In the genomic region with DNA sequence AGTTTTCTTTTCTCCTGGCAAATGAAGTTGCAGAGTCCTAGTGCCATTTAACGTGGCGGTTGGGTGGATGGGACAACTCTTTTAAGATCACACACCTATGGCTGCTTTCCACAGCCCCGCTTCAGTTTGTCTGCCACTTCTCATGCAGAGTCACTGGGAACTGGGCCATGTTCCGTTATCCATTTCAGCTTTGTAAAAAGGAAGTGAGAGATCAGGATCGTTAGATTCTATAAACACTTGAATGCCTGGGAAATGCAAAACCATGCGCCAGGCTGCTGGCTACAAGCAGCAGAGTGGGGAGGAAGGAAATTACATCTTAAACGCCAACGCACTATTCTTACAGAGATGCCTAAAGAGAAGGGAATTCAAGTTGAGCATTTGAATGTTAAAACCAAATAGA, we compare ENCODE assay signal across 10 mouse cellular contexts.
DNase-seq lines count a peak whose midpoint lies in the region; ATAC-seq lines count a peak whose summit lies in the region.
"Had no signal": no experiment of that assay in that cellular context is flagged by ENCODE, and none has a peak within 500 bp of the region (broad histone marks: within the 10 kb centered on the region; RNA-seq: fewer than 3 reads in every experiment).

No protein-coding gene starts in this region.

- ATAC-seq in heart, embryonic 13.5 days (ENCODE audit: extremely low read depth, insufficient number of reproducible peaks, low FRiP score, low TSS enrichment) = no peak
- no peak for ATAC-seq in embryonic facial prominence, embryonic 14.5 days (ENCODE audit: low read depth)
- no peak for ATAC-seq in limb, embryonic 15.5 days (ENCODE audit: insufficient number of reproducible peaks, low FRiP score, low TSS enrichment, low read depth)
- no peak for ATAC-seq in activated CD4-positive, CD25-positive, alpha-beta regulatory T cell, adult 4 months

- DNase-seq in heart, embryonic 10.5 days (ENCODE audit: low spot score) = no peak
- DNase-seq in R1 (ENCODE audit: low read depth, low spot score) = peak; percentile 56
- DNase-seq in embryonic facial prominence, embryonic 14.5 days (ENCODE audit: low spot score) = peak; percentile 73
- DNase-seq in natural killer cell, adult 2 months (ENCODE audit: low spot score in 2 of 2) = no peak
- DNase-seq in urinary bladder, adult 18-20 months (ENCODE audit: low spot score in 2 of 2) = no peak

- peak overlapping the region; percentile 32; the same call in 1 of the 2 replicates for H3K27ac ChIP-seq in heart, embryonic 13.5 days (replicated peaks)
- no peak overlapping the region for H3K27ac ChIP-seq in heart, embryonic 10.5 days
- peak overlapping the region; percentile 52; the same call in 1 of the 2 replicates for H3K27ac ChIP-seq in embryonic facial prominence, embryonic 14.5 days (replicated peaks; ENCODE audit: low read depth, low read length)
- peak overlapping the region; percentile 63 for H3K27ac ChIP-seq in limb, embryonic 15.5 days

- H3K36me3 ChIP-seq in heart, embryonic 13.5 days = no peaks in the 10 kb centered on the region
- H3K36me3 ChIP-seq in heart, embryonic 10.5 days = no peaks in the 10 kb centered on the region
- no peaks in the 10 kb centered on the region for H3K36me3 ChIP-seq in embryonic facial prominence, embryonic 14.5 days (ENCODE audit: control insufficient read depth, insufficient read depth, low read length)
- no peaks in the 10 kb centered on the region for H3K36me3 ChIP-seq in limb, embryonic 15.5 days
- H3K36me3 ChIP-seq: G1E had no signal

- H3K9me3 ChIP-seq in heart, embryonic 13.5 days = no peaks in the 10 kb centered on the region
- H3K9me3 ChIP-seq in heart, embryonic 10.5 days = no peaks in the 10 kb centered on the region
- H3K9me3 ChIP-seq in embryonic facial prominence, embryonic 14.5 days (ENCODE audit: control insufficient read depth, low read length) = no peaks in the 10 kb centered on the region
- H3K9me3 ChIP-seq in limb, embryonic 15.5 days = no peaks in the 10 kb centered on the region
- H3K9me3 ChIP-seq: G1E had no signal

- 0 out of 2 replicates have a peak overlapping the region, but pooled peaks have one; percentile 13 for H3K4me2 ChIP-seq in heart, embryonic 13.5 days
- H3K4me2 ChIP-seq in embryonic facial prominence, embryonic 14.5 days (ENCODE audit: low read depth, low read length) = peak overlapping the region; percentile 21
- H3K4me2 ChIP-seq in limb, embryonic 15.5 days = peak overlapping the region; percentile 12; the same call in 1 of the 2 replicates

- WGBS in heart, embryonic 13.5 days = 44% methylated on average over 8 of the region's 8 CpGs
- WGBS in heart, embryonic 10.5 days = 50% methylated on average over 8 of the region's 8 CpGs
- 43% methylated on average over 8 of the region's 8 CpGs for WGBS in embryonic facial prominence, embryonic 14.5 days
- 29% methylated on average over 8 of the region's 8 CpGs for WGBS in limb, embryonic 15.5 days

- H3K27me3 ChIP-seq in heart, embryonic 13.5 days (replicated peaks) = no peaks in the 10 kb centered on the region
- H3K27me3 ChIP-seq in heart, embryonic 10.5 days (ENCODE audit: insufficient read depth, poor library complexity, severe bottlenecking) = no peaks in the 10 kb centered on the region
- no peaks in the 10 kb centered on the region for H3K27me3 ChIP-seq in embryonic facial prominence, embryonic 14.5 days (replicated peaks; ENCODE audit: control insufficient read depth, insufficient read depth, low read length)
- no peaks in the 10 kb centered on the region for H3K27me3 ChIP-seq in limb, embryonic 15.5 days
- H3K27me3 ChIP-seq: megakaryocyte, embryonic 14.5 days had no signal

- no peak overlapping the region for H3K4me3 ChIP-seq in heart, embryonic 13.5 days
- no peak overlapping the region for H3K4me3 ChIP-seq in heart, embryonic 10.5 days
- H3K4me3 ChIP-seq in embryonic facial prominence, embryonic 14.5 days (ENCODE audit: low read depth, low read length) = no peak overlapping the region
- no peak overlapping the region for H3K4me3 ChIP-seq in limb, embryonic 15.5 days
- H3K4me3 ChIP-seq: megakaryocyte, embryonic 14.5 days had no signal

- H3K4me1 ChIP-seq in heart, embryonic 13.5 days = no peaks in the 10 kb centered on the region; the same call in 1 of the 2 replicates
- no peaks in the 10 kb centered on the region for H3K4me1 ChIP-seq in heart, embryonic 10.5 days
- H3K4me1 ChIP-seq in embryonic facial prominence, embryonic 14.5 days (ENCODE audit: control insufficient read depth, insufficient read depth, low read length) = peaks cover 6% of the 10 kb centered on the region; the same call in 1 of the 2 replicates
- H3K4me1 ChIP-seq in limb, embryonic 15.5 days = 0 out of 2 replicates have a peak, but pooled peaks cover 2% of the 10 kb centered on the region
- H3K4me1 ChIP-seq: megakaryocyte, embryonic 14.5 days had no signal

- no peak overlapping the region for H3K9ac ChIP-seq in heart, embryonic 13.5 days
- H3K9ac ChIP-seq in embryonic facial prominence, embryonic 14.5 days (ENCODE audit: low read depth, low read length) = no peak overlapping the region
- no peak overlapping the region for H3K9ac ChIP-seq in limb, embryonic 15.5 days

Comparison
In these comparisons a context has a peak if more than half of its experiments do, and no peak if none do; other contexts are left out.
1. DNase-seq: peak in R1 (single experiment) and embryonic facial prominence, embryonic 14.5 days (single experiment); none in heart, embryonic 10.5 days (single experiment), natural killer cell, adult 2 months (0 of 2) and urinary bladder, adult 18-20 months (0 of 2).
2. Peak in every context shown above with its lines, with median percentiles within 50 percentile points of each other: H3K4me2 ChIP-seq.